Mouse (Mus musculus): ENCODE measurements around the gene Arfrp1.

The Arfrp1 gene

DNA sequence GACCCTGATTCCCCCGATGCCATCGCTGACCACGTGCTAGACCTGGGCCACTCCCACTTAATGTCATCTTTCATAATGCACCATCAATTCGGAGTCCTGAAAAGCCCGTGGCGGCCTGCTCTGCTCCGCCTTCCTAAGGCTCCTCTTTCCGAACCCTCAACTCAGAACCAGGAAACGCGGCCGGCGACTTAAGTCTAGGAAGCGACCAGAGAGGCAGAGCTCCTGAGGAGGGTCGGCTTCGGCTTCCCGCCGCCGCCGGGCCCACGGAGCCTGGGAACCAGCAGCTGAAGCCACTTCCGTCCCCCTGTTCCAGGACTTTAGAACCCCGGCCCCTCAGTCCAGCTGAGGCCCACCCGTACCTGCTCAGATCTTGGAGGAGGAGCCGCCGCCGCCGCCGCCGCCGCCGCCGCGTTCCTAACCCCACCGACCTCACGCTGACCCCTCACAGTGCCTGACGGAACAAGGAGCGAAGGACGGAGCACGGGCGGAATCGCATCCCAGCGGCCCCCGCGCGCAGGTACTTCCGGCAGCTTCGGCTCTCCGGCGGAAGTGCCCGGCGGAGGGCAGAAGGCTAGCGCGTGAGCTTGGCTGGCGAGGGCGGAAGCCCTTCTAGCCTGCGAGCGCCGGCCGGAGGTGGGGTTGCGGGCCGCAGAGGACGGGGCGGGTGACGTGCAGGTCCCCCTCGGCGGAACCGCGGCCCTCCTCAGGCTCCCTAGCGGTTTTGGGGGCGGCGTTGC lies at the start of gene Arfrp1, which contains the start of gene Zgpat:
TSS of gene Arfrp1 (minus strand) at position 545 of the 737 bp plus-strand sequence.
TSS of gene Zgpat (plus strand) at position 69 of the 737 bp plus-strand sequence.
- peak; percentile 93 for DNase-seq

GRCm38 (mm10) chr2:181413141-181413540 lies 47.9 kb upstream of the Arfrp1 start:
- no peak for DNase-seq

- DNase-seq = peak; percentile 81
Measured at GRCm38 (mm10) chr2:181410760-181411473, 45.7 kb upstream of the Arfrp1 start.

DNA sequence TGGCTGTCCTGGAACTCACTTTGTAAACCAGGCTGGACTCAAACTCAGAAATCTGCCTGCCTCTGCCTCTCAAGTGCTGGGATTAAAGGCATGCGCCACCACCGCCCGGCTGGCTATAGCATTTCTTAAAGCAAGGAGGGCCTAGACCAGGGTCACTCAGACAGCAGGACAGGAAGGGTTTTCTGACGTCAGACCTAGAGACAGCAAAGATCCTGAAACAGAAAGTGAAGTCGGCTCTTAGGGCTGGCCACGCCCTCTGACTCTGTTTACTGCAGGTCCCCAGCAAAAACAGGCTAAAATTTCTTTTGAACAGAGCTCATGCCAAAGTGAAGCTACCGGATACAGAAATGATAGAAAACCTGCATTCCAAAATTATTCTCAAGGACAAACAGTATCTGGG lies 44.4 kb upstream of the Arfrp1 start:
- DNase-seq = no peak

GRCm38 (mm10) chr2:181403722-181404121 lies 38.5 kb upstream of the Arfrp1 start:
- DNase-seq = no peak

GRCm38 (mm10) chr2:181401497-181401896 lies 36.3 kb upstream of the Arfrp1 start:
- no peak for DNase-seq

DNA sequence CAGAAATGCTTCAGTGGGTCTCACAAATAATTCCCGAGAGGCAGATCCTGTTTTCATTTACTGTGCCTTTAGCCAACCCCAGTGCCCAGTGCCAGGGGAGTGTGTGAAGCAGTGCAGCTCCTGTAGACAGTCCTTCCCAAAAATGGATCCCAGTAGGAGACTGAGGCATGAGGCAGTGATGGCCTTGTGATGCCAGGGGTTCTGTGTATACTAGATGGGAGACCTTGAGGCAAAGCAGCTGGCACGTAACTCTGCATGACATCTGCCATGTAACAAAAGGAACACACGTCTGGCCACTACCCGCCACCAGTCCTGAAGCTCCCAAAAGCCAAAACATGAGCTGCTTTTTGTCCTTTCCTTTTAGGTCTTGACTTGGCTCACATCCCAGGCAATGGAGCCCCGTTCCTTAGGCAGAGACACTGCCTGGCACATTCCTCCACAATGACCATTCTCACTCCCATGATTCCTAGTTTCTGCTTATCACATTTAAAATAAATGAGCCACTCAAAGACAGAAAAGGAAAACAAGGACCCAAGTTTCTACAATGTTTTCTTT lies 32.1 kb upstream of the Arfrp1 start:
- DNase-seq = no peak

GRCm38 (mm10) chr2:181394086-181394485 lies 28.9 kb upstream of the Arfrp1 start:
- no peak for DNase-seq

GRCm38 (mm10) chr2:181392600-181393213 lies 27.5 kb upstream of the Arfrp1 start:
- peak; percentile 89 for DNase-seq

- DNase-seq = no peak
Measured at GRCm38 (mm10) chr2:181391541-181391940, 26.3 kb upstream of the Arfrp1 start.

GRCm38 (mm10) chr2:181391022-181391421 lies 25.8 kb upstream of the Arfrp1 start:
- no peak for DNase-seq

- no peak for DNase-seq
Measured at GRCm38 (mm10) chr2:181390136-181390870, 25.1 kb upstream of the Arfrp1 start.

DNA sequence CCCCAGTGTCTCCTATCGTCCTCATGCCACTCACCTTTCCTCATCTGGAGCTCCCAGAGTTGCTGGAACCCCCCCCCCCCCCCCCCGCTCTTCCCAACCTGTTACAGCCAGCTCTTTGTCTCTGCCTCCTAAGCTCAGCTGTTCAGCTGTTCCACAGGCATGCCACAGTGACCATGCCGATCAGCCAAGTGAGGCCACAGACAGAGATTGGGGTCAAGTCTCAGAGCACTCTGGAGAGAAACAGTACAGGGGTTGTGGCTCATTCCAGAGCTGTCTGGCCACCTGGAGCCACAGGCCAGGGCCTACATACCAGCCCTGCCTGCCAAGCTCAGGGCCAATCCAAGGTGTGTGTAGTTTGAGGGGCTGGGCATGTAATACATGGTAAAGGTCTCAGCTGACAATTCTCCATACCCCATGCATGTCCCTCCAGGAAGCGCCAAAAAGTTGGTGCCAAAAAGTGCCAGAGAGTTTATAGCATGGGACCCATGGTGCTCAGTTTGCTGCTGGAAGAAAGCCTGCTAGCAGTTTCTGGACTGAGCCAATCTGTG lies 21.5 kb upstream of the Arfrp1 start:
- no peak for DNase-seq

DNA sequence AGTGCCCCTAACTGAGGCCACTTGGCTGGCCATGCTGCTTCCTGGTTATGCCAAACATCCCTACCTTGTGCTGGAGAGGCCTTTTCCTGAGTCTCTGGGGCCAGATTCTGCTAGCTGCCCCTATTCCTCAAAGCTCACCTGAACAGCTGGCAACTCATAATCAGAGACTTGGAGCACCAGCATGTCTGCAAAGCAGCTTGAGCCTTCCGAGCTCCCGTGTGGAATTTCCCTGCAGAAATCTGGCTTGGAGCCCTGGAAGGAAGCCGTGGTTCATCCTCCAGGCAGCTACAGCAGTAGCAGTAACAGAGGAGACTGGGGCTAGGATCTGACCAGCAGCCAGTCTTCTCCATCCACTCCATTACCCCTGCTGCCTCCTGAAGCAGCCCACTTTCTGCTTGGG lies 20.7 kb upstream of the Arfrp1 start:
- peak; percentile 53 for DNase-seq

DNA sequence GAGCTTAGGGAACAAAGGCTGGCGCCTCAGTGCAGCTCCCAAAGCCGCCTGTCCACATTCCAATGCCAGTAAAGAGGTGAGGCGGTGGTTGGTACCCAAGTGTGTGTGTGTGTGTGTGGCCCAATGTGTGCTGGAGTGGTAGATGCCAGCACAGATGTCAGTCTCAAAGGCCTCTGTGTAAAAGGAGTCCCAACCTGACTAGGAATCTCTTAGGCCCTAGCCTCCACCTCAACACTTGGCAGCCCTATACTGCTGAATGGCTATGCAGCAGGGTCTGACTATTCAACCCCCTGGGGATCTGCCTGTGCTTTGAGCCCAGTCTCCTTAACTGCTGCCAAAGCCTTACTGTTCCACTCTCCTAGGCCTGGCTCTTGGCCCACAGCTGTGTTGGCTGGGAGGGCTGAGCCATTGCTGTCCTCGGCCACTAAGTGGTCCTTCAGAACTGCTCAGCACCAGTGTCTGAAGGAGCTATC lies 19.8 kb upstream of the Arfrp1 start:
- peak; percentile 48 for DNase-seq

- no peak for DNase-seq
Measured at GRCm38 (mm10) chr2:181384463-181384862, 19.3 kb upstream of the Arfrp1 start.

- DNase-seq = no peak
Measured at GRCm38 (mm10) chr2:181381631-181382306, 16.6 kb upstream of the Arfrp1 start.

DNA sequence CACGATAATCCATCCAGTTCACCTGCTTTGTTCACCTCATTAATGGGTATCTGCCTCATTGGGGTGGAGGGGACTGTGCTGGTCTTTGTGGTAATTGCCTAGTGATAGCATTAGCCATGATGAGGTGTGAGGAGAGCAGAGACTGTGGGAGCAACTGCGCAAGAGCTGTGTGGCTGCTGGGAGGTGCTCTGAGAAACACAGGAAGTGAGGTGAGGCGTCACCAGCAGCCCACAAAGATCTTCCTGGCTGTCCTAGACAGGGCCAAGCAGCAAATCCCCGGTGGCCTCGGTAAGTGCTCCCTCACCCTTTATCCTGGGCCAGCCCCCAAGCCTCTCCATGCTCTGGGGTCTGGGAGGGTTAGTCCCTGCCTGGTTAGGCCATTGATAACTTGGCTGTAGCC lies 15.9 kb upstream of the Arfrp1 start:
- no peak for DNase-seq

DNA sequence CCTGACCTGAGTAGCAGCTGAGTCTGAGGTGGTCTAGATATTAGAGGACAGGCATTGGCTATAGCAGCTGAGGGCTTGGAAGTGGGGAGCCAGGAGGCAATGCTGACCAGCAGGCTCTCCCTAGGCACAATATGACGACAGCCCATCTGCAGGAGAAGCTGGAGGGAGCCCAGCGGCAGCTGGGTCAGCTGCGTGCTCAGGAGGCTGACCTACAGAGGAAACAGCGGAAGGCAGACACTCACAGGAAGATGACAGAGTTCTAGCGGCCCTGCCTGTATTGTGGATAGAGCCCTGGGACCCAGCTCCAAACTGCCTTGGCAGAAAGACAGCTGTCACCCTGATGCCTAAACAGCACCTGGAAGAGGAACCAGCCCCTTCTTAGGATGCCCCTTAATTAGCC lies 15.0 kb upstream of the Arfrp1 start:
- no peak for DNase-seq

DNA sequence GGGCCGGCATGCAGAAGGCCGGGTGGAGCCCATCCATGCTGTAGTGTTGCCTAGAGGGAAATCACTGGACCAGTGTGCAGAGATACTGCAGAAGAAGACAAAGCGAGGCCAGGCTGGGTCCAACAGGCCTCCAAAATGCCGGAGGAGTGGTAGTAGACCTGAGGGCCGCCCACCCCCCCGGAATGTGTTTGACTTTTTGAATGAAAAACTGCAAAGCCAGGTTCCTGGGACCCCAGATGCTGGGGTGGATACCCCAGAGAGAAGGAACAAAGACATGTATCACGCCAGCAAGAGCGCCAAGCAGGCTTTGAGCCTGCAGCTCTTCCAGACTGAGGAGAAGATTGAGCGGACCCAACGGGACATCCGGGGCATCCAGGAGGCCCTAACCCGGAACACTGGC lies 14.6 kb upstream of the Arfrp1 start, which contains the start of gene Lime1:
TSS of gene Lime1 (plus strand) at position 301 of the 400 bp plus-strand sequence.
- no peak for DNase-seq

GRCm38 (mm10) chr2:181378701-181379100 lies 13.5 kb upstream of the Arfrp1 start:
- DNase-seq = no peak

- DNase-seq = no peak
Measured at GRCm38 (mm10) chr2:181377230-181377629, 12.0 kb upstream of the Arfrp1 start.
